Mouse (Mus musculus): ENCODE measurements at regions not wholly inside any gene's neighbourhood (a gene's known extent, or its start where the extent isn't known, plus 50 kb on each side); places are given as distances from the start of the nearest gene placed in this dataset.

- WGBS: 88% methylated on average over 4 of the region's 4 CpGs
- ATAC-seq: no peak
- no peak overlapping the region for H3K27ac ChIP-seq (ENCODE audit: low read depth, low read length)
Observed at GRCm38 (mm10) chr2:47750997-47751623, 1062.8 kb upstream of the Acvr2a start.

DNA sequence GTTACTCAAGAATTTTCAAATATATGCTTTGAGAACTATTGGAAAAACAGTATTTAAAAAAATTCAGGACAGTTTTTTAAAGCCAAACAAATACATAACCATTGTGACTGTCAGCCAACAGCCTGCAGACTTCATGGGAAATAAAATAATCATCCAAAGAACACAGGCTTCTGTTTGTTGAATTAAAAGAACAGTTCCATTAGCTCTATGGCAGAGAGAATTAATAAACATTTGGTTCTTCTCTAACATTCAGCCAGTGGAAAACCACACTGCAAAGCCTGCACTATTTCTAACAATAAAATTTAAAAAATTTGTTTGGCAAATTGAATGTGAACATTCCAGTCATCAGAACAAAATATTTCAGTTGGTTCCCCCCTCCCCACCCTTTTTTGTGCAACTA lies 1058.2 kb upstream of the Acvr2a start:
- no peaks in the 10 kb centered on the region for H3K9me3 ChIP-seq (ENCODE audit: control insufficient read depth, low read length)
- no peak overlapping the region for H3K9ac ChIP-seq (ENCODE audit: low read depth, low read length)
- no peak overlapping the region for H3K27ac ChIP-seq (ENCODE audit: low read depth, low read length)
- H3K4me1 ChIP-seq (ENCODE audit: control insufficient read depth, insufficient read depth, low read depth, low read length): no peaks in the 10 kb centered on the region
- no peaks in the 10 kb centered on the region for H3K36me3 ChIP-seq (ENCODE audit: control insufficient read depth, insufficient read depth, low read length)
- no peak overlapping the region for H3K4me3 ChIP-seq (ENCODE audit: low read length)
- ATAC-seq: no peak
- no peak overlapping the region for H3K4me2 ChIP-seq (ENCODE audit: low read length)
- no peaks in the 10 kb centered on the region for H3K27me3 ChIP-seq (replicated peaks; ENCODE audit: control insufficient read depth, insufficient read depth, low read length)

More at GRCm38 (mm10) chr2:47750997-47751623, 1062.8 kb upstream of the Acvr2a start:
- Histone ChIP-seq H3K4me1 (ENCODE audit: control insufficient read depth, insufficient read depth, low read depth, low read length) (no peaks in the 10 kb centered on the region), H3K4me3 (ENCODE audit: low read length) (no peak overlapping the region), H3K4me2 (ENCODE audit: low read length) (no peak overlapping the region), H3K9ac (ENCODE audit: low read depth, low read length) (no peak overlapping the region), H3K36me3 (ENCODE audit: control insufficient read depth, insufficient read depth, low read length) (no peaks in the 10 kb centered on the region), H3K9me3 (ENCODE audit: control insufficient read depth, low read length) (no peaks in the 10 kb centered on the region), H3K27me3 (replicated peaks; ENCODE audit: control insufficient read depth, insufficient read depth, low read length) (no peaks in the 10 kb centered on the region)

- H3K4me1 ChIP-seq (ENCODE audit: control insufficient read depth, insufficient read depth, low read depth, low read length): no peaks in the 10 kb centered on the region
- no peak overlapping the region for H3K4me3 ChIP-seq (ENCODE audit: low read length)
- no peak overlapping the region for H3K9ac ChIP-seq (ENCODE audit: low read depth, low read length)
- no peak overlapping the region for H3K4me2 ChIP-seq (ENCODE audit: low read length)
- WGBS: 66% methylated on average over 4 of the region's 4 CpGs
- H3K9me3 ChIP-seq (ENCODE audit: control insufficient read depth, low read length): no peaks in the 10 kb centered on the region
- no peaks in the 10 kb centered on the region for H3K27me3 ChIP-seq (replicated peaks; ENCODE audit: control insufficient read depth, insufficient read depth, low read length)
- H3K27ac ChIP-seq (ENCODE audit: low read depth, low read length): no peak overlapping the region
- ATAC-seq: no peak
- no peaks in the 10 kb centered on the region for H3K36me3 ChIP-seq (ENCODE audit: control insufficient read depth, insufficient read depth, low read length)
Observed at GRCm38 (mm10) chr2:47756248-47756647, 1057.7 kb upstream of the Acvr2a start.

DNA sequence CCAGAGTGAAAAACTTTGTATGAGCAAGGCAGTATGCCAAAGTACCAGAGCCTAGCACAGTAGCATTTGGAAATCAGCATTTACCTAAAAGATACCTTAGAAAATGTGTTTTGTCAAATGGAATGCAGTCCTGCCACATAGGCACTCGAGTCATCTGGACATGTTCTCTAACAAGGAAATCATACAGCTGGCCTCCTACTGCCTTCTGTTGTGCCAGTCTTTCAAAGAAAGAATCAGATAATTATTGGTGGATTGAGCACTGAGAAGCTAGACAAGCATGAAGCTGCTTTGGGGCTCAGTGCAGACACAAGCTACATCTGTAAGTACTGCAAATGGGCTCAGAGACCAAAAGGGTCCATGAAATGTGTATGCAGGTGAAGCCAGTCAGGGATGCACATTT lies 1038.1 kb upstream of the Acvr2a start:
- H3K9ac ChIP-seq (ENCODE audit: low read depth, low read length): no peak overlapping the region
- no peaks in the 10 kb centered on the region for H3K27me3 ChIP-seq (replicated peaks; ENCODE audit: control insufficient read depth, insufficient read depth, low read length)
- H3K27ac ChIP-seq (ENCODE audit: low read depth, low read length): no peak overlapping the region
- no peaks in the 10 kb centered on the region for H3K9me3 ChIP-seq (ENCODE audit: control insufficient read depth, low read length)
- no peaks in the 10 kb centered on the region for H3K36me3 ChIP-seq (ENCODE audit: control insufficient read depth, insufficient read depth, low read length)
- no peaks in the 10 kb centered on the region for H3K4me1 ChIP-seq (ENCODE audit: control insufficient read depth, insufficient read depth, low read depth, low read length)
- 65% methylated on average over 1 of the region's 1 CpGs for WGBS
- no peak overlapping the region for H3K4me2 ChIP-seq (ENCODE audit: low read length)
- no peak overlapping the region for H3K4me3 ChIP-seq (ENCODE audit: low read length)
- no peak for ATAC-seq

DNA sequence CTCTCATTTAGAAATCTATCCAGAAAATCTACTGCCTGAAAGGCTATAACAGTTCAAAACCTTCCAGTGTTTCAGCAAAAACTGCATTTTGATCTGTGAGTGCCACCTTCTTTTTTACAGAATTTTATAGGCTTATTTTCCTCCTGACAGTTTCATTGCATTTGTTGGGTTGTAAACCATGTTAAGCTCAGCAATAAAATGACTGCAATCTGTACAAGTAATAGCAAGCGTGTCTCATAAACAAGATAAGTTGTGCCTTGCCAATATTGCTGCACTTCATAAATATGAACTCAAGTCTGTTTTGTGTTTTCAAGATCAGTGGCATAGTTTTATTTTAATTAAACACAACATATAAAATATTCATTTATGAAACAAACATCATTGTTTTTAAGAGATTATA lies 1036.9 kb upstream of the Acvr2a start:
- Histone ChIP-seq H3K36me3 (ENCODE audit: control insufficient read depth, insufficient read depth, low read length) (no peaks in the 10 kb centered on the region), H3K4me1 (ENCODE audit: control insufficient read depth, insufficient read depth, low read depth, low read length) (no peaks in the 10 kb centered on the region), H3K27me3 (replicated peaks; ENCODE audit: control insufficient read depth, insufficient read depth, low read length) (no peaks in the 10 kb centered on the region), H3K4me2 (ENCODE audit: low read length) (no peak overlapping the region), H3K4me3 (ENCODE audit: low read length) (no peak overlapping the region), H3K27ac (ENCODE audit: low read depth, low read length) (no peak overlapping the region), H3K9ac (ENCODE audit: low read depth, low read length) (no peak overlapping the region), H3K9me3 (ENCODE audit: control insufficient read depth, low read length) (no peaks in the 10 kb centered on the region)
- WGBS: 68% methylated on average over 1 of the region's 1 CpGs
- ATAC-seq: no peak

DNA sequence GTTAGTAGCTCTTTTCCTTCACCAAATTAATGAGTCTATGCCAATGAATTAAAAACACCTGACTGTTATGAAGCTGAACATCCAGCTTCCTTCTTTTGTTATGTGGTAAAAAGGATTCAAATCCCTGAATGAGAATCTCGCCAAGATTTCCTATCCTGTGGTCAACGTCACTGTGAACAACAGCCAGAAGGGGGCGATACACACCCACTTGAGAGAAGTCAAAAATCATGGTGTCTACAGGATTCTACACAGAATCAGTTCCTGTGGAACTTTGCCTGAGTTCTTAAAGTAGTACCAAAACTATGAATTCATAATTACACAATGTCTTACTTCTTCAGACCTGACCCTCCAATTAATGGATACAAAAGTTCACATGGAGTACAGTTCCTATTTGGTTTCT lies 1028.1 kb upstream of the Acvr2a start:
- H3K27me3 ChIP-seq (replicated peaks; ENCODE audit: control insufficient read depth, insufficient read depth, low read length): no peaks in the 10 kb centered on the region
- no peaks in the 10 kb centered on the region for H3K4me1 ChIP-seq (ENCODE audit: control insufficient read depth, insufficient read depth, low read depth, low read length)
- H3K9me3 ChIP-seq (ENCODE audit: control insufficient read depth, low read length): no peaks in the 10 kb centered on the region
- no peak overlapping the region for H3K4me2 ChIP-seq (ENCODE audit: low read length)
- H3K36me3 ChIP-seq (ENCODE audit: control insufficient read depth, insufficient read depth, low read length): no peaks in the 10 kb centered on the region
- no peak overlapping the region for H3K27ac ChIP-seq (ENCODE audit: low read depth, low read length)
- no peak overlapping the region for H3K9ac ChIP-seq (ENCODE audit: low read depth, low read length)
- H3K4me3 ChIP-seq (ENCODE audit: low read length): no peak overlapping the region
- ATAC-seq: peak; percentile 61; the same call in 1 of the 2 replicates
- 6% methylated on average over 3 of the region's 3 CpGs for WGBS

GRCm38 (mm10) chr2:47822746-47823271 lies 991.1 kb upstream of the Acvr2a start:
- no peak overlapping the region for H3K4me2 ChIP-seq (ENCODE audit: low read length)
- WGBS: 76% methylated on average over 2 of the region's 2 CpGs
- no peaks in the 10 kb centered on the region for H3K27me3 ChIP-seq (replicated peaks; ENCODE audit: control insufficient read depth, insufficient read depth, low read length)
- no peaks in the 10 kb centered on the region for H3K4me1 ChIP-seq (ENCODE audit: control insufficient read depth, insufficient read depth, low read depth, low read length)
- H3K36me3 ChIP-seq (ENCODE audit: control insufficient read depth, insufficient read depth, low read length): no peaks in the 10 kb centered on the region
- H3K9me3 ChIP-seq (ENCODE audit: control insufficient read depth, low read length): no peaks in the 10 kb centered on the region
- H3K27ac ChIP-seq (ENCODE audit: low read depth, low read length): no peak overlapping the region
- no peak for ATAC-seq
- H3K9ac ChIP-seq (ENCODE audit: low read depth, low read length): no peak overlapping the region
- no peak overlapping the region for H3K4me3 ChIP-seq (ENCODE audit: low read length)

DNA sequence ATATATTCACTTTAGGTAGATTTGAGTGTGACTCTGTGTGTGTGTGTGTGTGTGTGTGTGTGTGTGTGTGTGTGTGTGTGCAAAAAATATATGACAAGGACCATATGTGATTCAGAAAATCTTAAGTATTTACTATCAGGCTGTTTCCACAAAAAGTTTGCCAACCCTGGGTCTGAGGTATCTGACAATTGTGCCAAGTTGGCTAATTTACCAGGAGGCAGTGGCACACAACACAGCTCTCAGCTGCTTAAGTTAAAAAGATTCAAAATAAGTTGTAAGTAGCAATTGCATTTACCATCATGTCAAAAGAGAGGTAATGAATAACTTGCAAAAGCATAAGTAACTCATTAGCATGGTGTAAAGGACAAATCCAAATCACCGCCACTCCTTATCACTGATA lies 981.4 kb upstream of the Acvr2a start:
- H3K27ac ChIP-seq (ENCODE audit: low read depth, low read length): no peak overlapping the region
- H3K9ac ChIP-seq (ENCODE audit: low read depth, low read length): no peak overlapping the region
- 90% methylated on average over 1 of the region's 1 CpGs for WGBS

GRCm38 (mm10) chr2:47833517-47833916 lies 980.4 kb upstream of the Acvr2a start:
- no peak overlapping the region for H3K4me3 ChIP-seq (ENCODE audit: low read length)
- no peaks in the 10 kb centered on the region for H3K27me3 ChIP-seq (replicated peaks; ENCODE audit: control insufficient read depth, insufficient read depth, low read length)
- H3K4me1 ChIP-seq (ENCODE audit: control insufficient read depth, insufficient read depth, low read depth, low read length): no peaks in the 10 kb centered on the region
- H3K9ac ChIP-seq (ENCODE audit: low read depth, low read length): no peak overlapping the region
- no peak overlapping the region for H3K27ac ChIP-seq (ENCODE audit: low read depth, low read length)
- WGBS: 70% methylated on average over 1 of the region's 1 CpGs
- H3K4me2 ChIP-seq (ENCODE audit: low read length): no peak overlapping the region
- no peaks in the 10 kb centered on the region for H3K36me3 ChIP-seq (ENCODE audit: control insufficient read depth, insufficient read depth, low read length)
- H3K9me3 ChIP-seq (ENCODE audit: control insufficient read depth, low read length): no peaks in the 10 kb centered on the region
- ATAC-seq: no peak

More for the DNA sequence above, 981.4 kb upstream of the Acvr2a start:
- Histone ChIP-seq H3K4me2 (ENCODE audit: low read length) (no peak overlapping the region), H3K27me3 (replicated peaks; ENCODE audit: control insufficient read depth, insufficient read depth, low read length) (no peaks in the 10 kb centered on the region), H3K4me1 (ENCODE audit: control insufficient read depth, insufficient read depth, low read depth, low read length) (no peaks in the 10 kb centered on the region), H3K36me3 (ENCODE audit: control insufficient read depth, insufficient read depth, low read length) (no peaks in the 10 kb centered on the region), H3K9me3 (ENCODE audit: control insufficient read depth, low read length) (no peaks in the 10 kb centered on the region), H3K4me3 (ENCODE audit: low read length) (no peak overlapping the region)
- no peak for ATAC-seq

Measured in hindbrain, embryonic 16.5 days (tissue).